Mouse (Mus musculus) limb, embryonic 12.5 days (tissue): ENCODE results near the gene Shc2. TPM values are rescaled to one million over a fixed set of nuclear protein-coding genes. Genes with fewer than 3 reads are reported as not detected.

Source experiments
- ATAC-seq: fragments of 200-750 bp; cut with Nextera tagmentation; 2 replicates; pipeline ENCODE4 v1.8.0; 2017; ENCODE audit warnings: low read depth, moderate TSS enrichment; ENCODE audit not compliant: insufficient number of reproducible peaks, insufficient read depth, low FRiP score, low TSS enrichment
- H3K27ac ChIP-seq: fragments of 300-500 bp; sonication (generic); 2 replicates; pipeline ENCODE4 v1.5.1; 2016; ENCODE audit warnings: mild to moderate bottlenecking, moderate library complexity
- H3K27me3 ChIP-seq: fragments of 300-500 bp; sonication (generic); 2 replicates; pipeline ENCODE4 v1.6.1; 2016; ENCODE audit warnings: mild to moderate bottlenecking, moderate library complexity
- H3K36me3 ChIP-seq: fragments of 300-500 bp; sonication (generic); 2 replicates; pipeline ENCODE4 v1.6.1; 2016; ENCODE audit warnings: mild to moderate bottlenecking, moderate library complexity
- H3K4me1 ChIP-seq: fragments of 300-500 bp; sonication (generic); replicated peaks from 2 replicates; pipeline ENCODE4 v1.6.1; 2016
- H3K4me2 ChIP-seq: fragments of 300-500 bp; sonication (generic); 2 replicates; pipeline ENCODE4 v1.6.1; 2016; ENCODE audit warnings: mild to moderate bottlenecking, moderate library complexity
- H3K4me3 ChIP-seq: fragments of 300-500 bp; sonication (generic); replicated peaks from 2 replicates; pipeline ENCODE4 v1.5.1; 2016; ENCODE audit warnings: mild to moderate bottlenecking
- H3K9ac ChIP-seq: fragments of 300-500 bp; sonication (generic); replicated peaks from 2 replicates; pipeline ENCODE4 v1.6.1; 2016; ENCODE audit warnings: mild to moderate bottlenecking, moderate library complexity
- H3K9me3 ChIP-seq: fragments of 300-500 bp; sonication (generic); 2 replicates; pipeline ENCODE4 v1.6.1; 2016; ENCODE audit warnings: mild to moderate bottlenecking, moderate library complexity
- WGBS: fragments of 180-500 bp; shearing (Covaris S2); methylation state at CpG from one replicate; pipeline ENCODE4 v1.1.7; 2016; 5-methylcytosine and 5-hydroxymethylcytosine counted together
- polyA plus RNA-seq: library from polyadenylated mRNA; unstranded; fragments of >200 nt; fragmentation: Nextera tagmentation; extraction: Ambion mirVana; gene quantifications from 2 replicates; pipeline ENCODE4 v1.2.1, GENCODE M21; 2016

Shc2 gene
- polyA plus RNA-seq, 1 experiment from 2014 or later: 12.2 TPM

DNA sequence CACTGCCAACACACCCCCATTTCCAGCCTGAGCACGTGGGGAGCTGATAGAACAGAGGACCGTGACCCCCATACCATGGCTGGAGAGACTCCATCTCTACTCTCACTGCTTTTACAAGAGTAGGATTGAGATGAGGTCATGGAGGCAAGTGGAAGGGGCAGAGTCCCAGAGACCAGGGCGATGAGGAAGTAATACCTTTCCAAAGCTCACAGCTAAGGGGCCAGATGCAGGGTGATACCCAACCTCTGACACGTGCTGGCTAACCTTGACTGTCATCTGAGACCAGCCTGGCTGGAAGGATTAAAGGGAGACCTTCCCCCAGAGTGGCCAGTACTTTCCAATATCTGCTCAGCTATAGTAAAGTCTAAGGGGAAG lies 50.0 kb downstream of the Shc2 start:
- Histone ChIP-seq H3K27me3 (peaks cover 3% of the 10 kb centered on the region; the same call in 1 of the 2 replicates), H3K36me3 (no peaks in the 10 kb centered on the region), H3K4me1 (no peaks in the 10 kb centered on the region), H3K27ac (no peak overlapping the region), H3K9ac (no peak overlapping the region), H3K9me3 (no peaks in the 10 kb centered on the region), H3K4me2 (no peak overlapping the region), H3K4me3 (no peak overlapping the region)
- ATAC-seq: no peak
- 71% methylated on average over 4 of the region's 4 CpGs for WGBS

DNA sequence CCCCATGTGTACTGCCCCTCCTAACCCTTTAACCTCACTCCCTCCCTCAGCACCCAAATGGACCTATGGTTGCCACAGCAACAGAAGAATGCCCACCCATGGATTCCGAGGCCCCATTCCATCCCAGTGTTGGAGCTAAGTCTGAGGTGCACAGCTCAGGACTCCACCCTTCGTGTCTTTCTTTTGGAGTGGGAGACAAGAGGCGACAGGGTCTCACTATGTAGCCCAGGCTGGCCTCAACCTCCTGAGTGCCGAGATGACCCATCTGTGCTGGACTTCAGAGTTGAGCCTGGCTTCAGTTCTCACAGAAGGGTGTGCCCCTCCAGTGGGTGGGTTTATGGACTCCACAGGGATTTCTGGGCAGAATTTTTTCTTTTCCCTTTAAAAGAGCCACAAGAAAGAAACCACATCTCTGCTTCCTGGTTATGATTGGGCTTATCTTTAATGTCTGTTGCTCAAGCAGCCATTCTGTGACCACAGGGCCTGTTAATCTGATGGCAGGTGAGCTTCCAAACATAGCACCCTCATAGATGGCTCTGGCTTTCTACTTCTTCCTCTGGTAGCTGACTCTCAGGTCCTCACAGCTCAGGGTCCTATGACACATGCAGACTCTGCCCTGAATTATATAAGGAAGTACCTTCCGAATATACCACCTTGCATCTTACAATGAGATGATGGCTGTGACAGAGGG lies 50.5 kb downstream of the Shc2 start, which contains the start of gene Theg:
TSS of gene Theg (minus strand) at position 271 of the 691 bp plus-strand sequence.
- Histone ChIP-seq H3K4me1 (no peaks in the 10 kb centered on the region), H3K9me3 (no peaks in the 10 kb centered on the region), H3K27ac (no peak within 1 kb of the TSS), H3K4me3 (no peak within 1 kb of the TSS), H3K4me2 (no peak within 1 kb of the TSS), H3K27me3 (peaks cover 3% of the 10 kb centered on the region; the same call in 1 of the 2 replicates), H3K9ac (no peak within 1 kb of the TSS), H3K36me3 (no peaks in the 10 kb centered on the region)
- ATAC-seq: no peak
- 84% methylated on average over 5 of the region's 5 CpGs for WGBS

DNA sequence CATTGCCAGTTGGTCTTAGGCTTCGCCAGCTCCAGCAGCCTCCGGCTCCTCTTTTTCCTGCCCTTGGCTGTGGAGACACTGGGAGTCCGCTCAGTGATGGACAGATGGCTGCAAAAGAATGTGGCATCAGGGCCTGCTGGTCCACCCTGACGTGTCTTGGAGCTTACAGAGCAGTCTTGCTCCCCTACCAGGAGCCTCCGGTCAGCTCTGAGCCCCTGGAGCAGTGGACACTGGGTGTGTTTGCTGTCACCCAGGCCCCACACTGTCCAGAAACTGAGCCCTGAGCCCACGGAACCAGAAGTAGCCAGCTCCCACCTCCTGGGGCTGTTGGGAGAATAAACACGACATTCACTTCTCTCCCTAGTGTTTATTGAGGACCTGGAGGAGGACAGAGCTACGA lies 51.5 kb downstream of the Shc2 start:
- Histone ChIP-seq H3K4me2 (no peak overlapping the region), H3K4me1 (no peaks in the 10 kb centered on the region), H3K4me3 (no peak overlapping the region), H3K9me3 (no peaks in the 10 kb centered on the region), H3K27ac (no peak overlapping the region), H3K27me3 (peaks cover 3% of the 10 kb centered on the region; the same call in 1 of the 2 replicates), H3K36me3 (no peaks in the 10 kb centered on the region), H3K9ac (no peak overlapping the region)
- no peak for ATAC-seq
- 73% methylated on average over 8 of the region's 8 CpGs for WGBS

DNA sequence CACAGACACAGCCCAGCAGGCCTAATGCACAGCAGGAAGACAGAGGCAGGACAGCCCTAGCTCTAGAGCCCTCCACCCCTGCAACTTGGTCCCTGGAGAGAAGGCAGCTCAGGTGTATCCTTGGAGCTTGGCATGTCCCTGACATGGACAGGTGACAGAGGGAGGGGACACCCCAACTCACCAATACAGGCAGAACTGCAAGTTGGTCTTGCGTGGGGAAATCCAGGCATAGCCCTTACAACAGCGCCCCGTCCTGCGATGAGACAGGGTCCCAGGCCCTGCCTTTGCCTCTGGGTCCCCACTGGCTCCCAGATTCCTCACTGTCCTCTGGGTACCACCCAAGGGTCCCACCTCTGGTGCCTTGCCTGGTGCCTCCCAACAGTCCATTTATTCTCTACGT lies 52.0 kb downstream of the Shc2 start:
- no peak for ATAC-seq
- no peaks in the 10 kb centered on the region for H3K36me3 ChIP-seq
- WGBS: 85% methylated on average over 5 of the region's 5 CpGs

DNA sequence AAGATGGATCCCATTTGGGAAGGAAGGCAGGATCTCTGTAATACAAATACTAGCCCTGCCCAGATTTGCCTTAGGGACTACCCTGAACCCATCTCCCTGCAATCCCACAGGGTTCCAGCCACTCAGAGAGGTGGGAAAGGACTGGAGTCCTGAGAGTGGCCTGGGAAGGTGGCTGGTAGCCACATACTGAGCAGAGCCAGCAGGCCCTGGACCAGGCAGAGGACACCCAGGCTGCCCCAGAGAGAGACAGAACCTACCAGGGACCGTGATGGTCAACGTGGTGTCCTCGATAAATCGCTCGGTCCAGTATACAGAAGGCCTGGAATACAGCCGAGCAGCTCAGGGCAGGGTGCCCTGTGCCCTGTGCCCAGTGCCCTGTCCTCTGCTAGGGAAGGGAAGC lies 52.6 kb downstream of the Shc2 start:
- H3K4me3 ChIP-seq: no peak overlapping the region
- no peak; the same call in 1 of the 2 replicates for ATAC-seq
- 88% methylated on average over 6 of the region's 6 CpGs for WGBS
- no peaks in the 10 kb centered on the region for H3K4me1 ChIP-seq
- H3K9ac ChIP-seq: no peak overlapping the region
- H3K27me3 ChIP-seq: peaks cover 3% of the 10 kb centered on the region
- no peaks in the 10 kb centered on the region for H3K9me3 ChIP-seq
- H3K27ac ChIP-seq: no peak overlapping the region
- H3K36me3 ChIP-seq: no peaks in the 10 kb centered on the region
- H3K4me2 ChIP-seq: no peak overlapping the region

More for the DNA sequence above, 52.0 kb downstream of the Shc2 start:
- Histone ChIP-seq H3K9me3 (no peaks in the 10 kb centered on the region), H3K4me3 (no peak overlapping the region), H3K9ac (no peak overlapping the region), H3K27ac (no peak overlapping the region), H3K4me1 (no peaks in the 10 kb centered on the region), H3K27me3 (peaks cover 3% of the 10 kb centered on the region; the same call in 1 of the 2 replicates), H3K4me2 (no peak overlapping the region)

DNA sequence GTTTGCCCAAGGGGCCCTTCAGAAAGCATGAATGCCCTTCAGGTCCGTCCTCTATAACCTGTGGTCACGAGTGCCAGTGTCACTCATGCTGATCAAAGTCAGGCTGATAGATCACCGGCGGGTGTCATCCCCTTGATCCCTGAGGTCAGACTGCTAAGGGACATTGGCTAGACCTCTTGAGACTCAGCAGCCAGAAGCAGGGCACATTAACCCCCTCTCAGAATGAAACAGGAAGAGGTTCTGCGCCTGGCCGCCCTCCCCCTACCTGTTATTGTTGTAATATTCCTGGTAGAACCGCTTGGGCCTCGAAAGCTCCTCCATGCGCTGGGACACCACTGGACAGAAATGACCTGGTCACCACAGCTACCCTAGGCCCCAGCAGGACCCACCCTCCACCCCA lies 53.3 kb downstream of the Shc2 start:
- WGBS: 82% methylated on average over 9 of the region's 9 CpGs
- no peak for ATAC-seq

DNA sequence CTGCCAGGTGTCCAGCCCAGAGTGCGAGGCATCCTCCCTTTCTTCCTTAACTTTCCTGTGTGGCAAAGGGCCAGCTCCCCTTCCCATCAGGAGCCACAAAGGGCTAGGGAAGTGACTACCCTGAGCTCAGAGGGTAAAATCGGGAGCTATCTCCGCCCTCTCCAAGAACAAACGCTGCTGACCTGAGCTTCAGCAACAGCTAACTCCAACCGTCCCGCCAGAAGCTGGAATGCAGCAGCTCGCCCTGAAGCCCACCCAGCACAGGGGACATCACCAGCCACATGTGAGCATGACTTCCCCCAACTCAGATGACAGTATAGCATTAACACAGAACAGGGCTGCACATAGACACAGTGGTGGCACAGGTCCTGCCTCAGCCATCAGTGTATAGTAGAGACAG lies 53.7 kb downstream of the Shc2 start:
- H3K27ac ChIP-seq: no peak overlapping the region
- H3K9me3 ChIP-seq: no peaks in the 10 kb centered on the region

More for the DNA sequence above, 53.3 kb downstream of the Shc2 start:
- H3K27me3 ChIP-seq: peaks cover 8% of the 10 kb centered on the region
- no peak overlapping the region for H3K4me3 ChIP-seq
- no peak overlapping the region for H3K9ac ChIP-seq
- H3K4me2 ChIP-seq: no peak overlapping the region
- no peaks in the 10 kb centered on the region for H3K36me3 ChIP-seq
- H3K27ac ChIP-seq: no peak overlapping the region
- H3K4me1 ChIP-seq: no peaks in the 10 kb centered on the region
- no peaks in the 10 kb centered on the region for H3K9me3 ChIP-seq

DNA sequence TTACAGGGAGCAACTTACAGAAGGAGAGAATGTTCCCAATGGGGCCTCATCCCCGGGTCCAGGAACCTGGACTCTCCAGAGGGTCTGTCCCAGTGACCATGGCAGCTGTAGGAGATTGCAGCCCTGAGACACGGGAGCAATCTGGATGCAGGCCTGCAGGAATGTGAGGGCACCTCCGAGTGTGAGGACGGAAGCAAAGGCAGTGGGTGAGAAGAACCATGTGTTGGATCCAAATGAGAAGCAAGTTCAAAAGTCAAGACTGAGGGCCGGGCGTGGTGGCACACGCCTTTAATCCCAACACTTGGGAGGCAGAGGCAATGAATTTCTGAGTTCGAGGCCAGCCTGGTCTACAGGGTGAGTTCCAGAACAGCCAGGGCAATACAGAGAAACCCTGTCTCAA lies 56.2 kb downstream of the Shc2 start:
- H3K27ac ChIP-seq: no peak overlapping the region
- H3K4me3 ChIP-seq: no peak overlapping the region
- 84% methylated on average over 8 of the region's 8 CpGs for WGBS
- ATAC-seq: no peak
- H3K4me1 ChIP-seq: no peaks in the 10 kb centered on the region
- H3K4me2 ChIP-seq: no peak overlapping the region
- H3K9me3 ChIP-seq: no peaks in the 10 kb centered on the region
- H3K36me3 ChIP-seq: no peaks in the 10 kb centered on the region
- no peak overlapping the region for H3K9ac ChIP-seq
- H3K27me3 ChIP-seq: peaks cover 14% of the 10 kb centered on the region

More for the DNA sequence above, 53.7 kb downstream of the Shc2 start:
- no peak for ATAC-seq
- no peak overlapping the region for H3K4me3 ChIP-seq
- peaks cover 11% of the 10 kb centered on the region for H3K27me3 ChIP-seq
- H3K4me2 ChIP-seq: no peak overlapping the region
- no peaks in the 10 kb centered on the region for H3K36me3 ChIP-seq
- H3K4me1 ChIP-seq: no peaks in the 10 kb centered on the region
- no peak overlapping the region for H3K9ac ChIP-seq
- WGBS: 58% methylated on average over 7 of the region's 7 CpGs

DNA sequence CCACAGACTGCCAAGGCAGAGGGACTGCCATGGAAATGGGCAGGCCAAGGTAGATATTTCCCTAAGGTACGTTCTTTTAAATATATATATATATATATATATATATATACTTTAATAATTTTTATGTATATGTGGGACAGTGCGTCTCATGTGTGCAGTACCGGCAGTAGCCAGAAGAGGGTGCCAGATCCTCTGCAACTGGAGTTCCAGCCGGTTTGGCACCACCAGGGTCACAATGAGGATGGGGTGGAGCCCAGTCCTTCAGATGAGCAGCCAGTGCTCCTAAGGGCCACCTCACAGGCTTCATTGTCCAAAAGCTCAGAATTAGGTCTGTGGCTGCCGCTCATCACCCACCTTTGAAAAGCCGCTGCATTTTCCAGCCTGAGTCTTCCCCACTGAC lies 56.9 kb downstream of the Shc2 start:
- no peak for ATAC-seq
- WGBS: 47% methylated on average over 6 of the region's 6 CpGs
- no peaks in the 10 kb centered on the region for H3K36me3 ChIP-seq
- peaks cover 11% of the 10 kb centered on the region for H3K27me3 ChIP-seq
- no peaks in the 10 kb centered on the region for H3K9me3 ChIP-seq
- H3K4me3 ChIP-seq: no peak overlapping the region
- H3K27ac ChIP-seq: no peak overlapping the region
- H3K9ac ChIP-seq: no peak overlapping the region
- no peaks in the 10 kb centered on the region for H3K4me1 ChIP-seq
- H3K4me2 ChIP-seq: no peak overlapping the region

DNA sequence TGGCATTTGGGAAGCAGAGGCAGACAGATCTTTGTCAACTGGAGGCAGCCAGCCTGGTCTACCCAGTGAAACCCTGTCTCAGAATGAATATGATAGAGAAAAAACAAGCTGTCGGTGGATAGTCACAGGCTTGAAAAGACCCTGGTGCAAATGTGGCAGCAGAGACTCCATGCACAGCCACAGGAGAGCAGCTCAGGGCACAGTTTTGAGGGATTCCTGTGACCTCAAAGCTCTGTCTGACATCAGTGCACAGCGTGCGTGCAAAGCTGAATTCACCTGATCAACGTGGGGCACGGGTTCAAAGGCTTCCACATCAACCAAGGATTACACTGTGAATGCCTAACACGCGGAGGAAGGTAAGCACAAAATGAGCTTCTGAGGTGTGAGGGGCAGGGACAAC lies 57.4 kb downstream of the Shc2 start:
- Histone ChIP-seq H3K9me3 (no peaks in the 10 kb centered on the region), H3K4me1 (no peaks in the 10 kb centered on the region), H3K4me2 (no peak overlapping the region), H3K9ac (no peak overlapping the region), H3K27me3 (peaks cover 11% of the 10 kb centered on the region), H3K36me3 (no peaks in the 10 kb centered on the region), H3K4me3 (no peak overlapping the region), H3K27ac (no peak overlapping the region)
- no peak for ATAC-seq
- WGBS: 73% methylated on average over 7 of the region's 7 CpGs

DNA sequence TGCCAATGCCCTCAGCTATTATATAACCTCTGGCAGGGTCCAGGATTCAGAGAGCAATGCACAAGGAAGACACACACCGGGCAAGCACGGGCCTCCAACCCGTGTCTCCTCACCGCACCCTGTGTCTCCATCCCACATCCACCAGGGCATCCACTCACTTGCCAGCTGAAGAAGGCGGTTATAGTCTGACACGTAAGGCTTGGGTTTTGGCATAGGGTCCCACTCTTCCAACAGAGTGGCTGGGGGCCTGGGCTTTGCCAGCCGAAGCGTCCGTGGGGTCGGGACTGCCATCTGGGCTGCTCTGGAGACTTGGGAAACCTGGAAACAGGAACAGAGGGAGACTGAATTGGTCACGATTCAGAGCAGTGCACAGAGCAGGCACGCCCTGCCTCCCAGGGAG lies 57.9 kb downstream of the Shc2 start:
- H3K4me1 ChIP-seq: no peaks in the 10 kb centered on the region
- H3K36me3 ChIP-seq: no peaks in the 10 kb centered on the region
- H3K27me3 ChIP-seq: peaks cover 11% of the 10 kb centered on the region
- no peak overlapping the region for H3K4me2 ChIP-seq
- no peaks in the 10 kb centered on the region for H3K9me3 ChIP-seq
- 76% methylated on average over 12 of the region's 12 CpGs for WGBS
- ATAC-seq: no peak
- H3K4me3 ChIP-seq: no peak overlapping the region
- H3K27ac ChIP-seq: no peak overlapping the region
- H3K9ac ChIP-seq: no peak overlapping the region

DNA sequence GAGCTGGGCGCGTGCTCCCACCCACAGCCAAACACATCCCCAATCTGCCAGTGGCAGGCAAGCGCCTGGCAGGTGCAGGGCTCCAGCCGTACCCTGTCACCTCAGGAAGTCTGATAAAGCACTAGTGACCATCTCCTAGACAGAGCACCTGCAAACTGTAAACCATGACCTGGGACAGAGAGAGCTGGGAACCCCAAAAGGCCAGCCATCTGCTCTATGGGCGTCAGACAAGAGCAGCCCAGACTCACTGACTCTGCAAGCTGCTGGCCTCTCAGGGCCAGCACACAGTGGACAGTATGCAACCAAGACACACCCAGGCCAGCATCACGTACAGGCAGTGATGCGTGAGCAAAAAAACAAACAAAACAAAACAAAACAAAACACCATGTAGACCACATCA lies 58.8 kb downstream of the Shc2 start:
- peaks cover 11% of the 10 kb centered on the region for H3K27me3 ChIP-seq
- H3K27ac ChIP-seq: no peak overlapping the region
- 82% methylated on average over 7 of the region's 7 CpGs for WGBS
- no peak overlapping the region for H3K4me2 ChIP-seq
- H3K4me1 ChIP-seq: no peaks in the 10 kb centered on the region
- H3K4me3 ChIP-seq: no peak overlapping the region
- no peaks in the 10 kb centered on the region for H3K9me3 ChIP-seq
- no peak for ATAC-seq
- no peaks in the 10 kb centered on the region for H3K36me3 ChIP-seq
- H3K9ac ChIP-seq: no peak overlapping the region
